Mouse (Mus musculus): ENCODE data around the gene Lrrc28.

- TF ChIP-seq CTCF (IDR thresholded peaks at IDR 0.05) (peak; percentile 11; the same call in 1 of the 2 replicates), EP300 (IDR thresholded peaks at IDR 0.05) (no peak)
Measured at GRCm38 (mm10) chr7:67525886-67526580, 119.0 kb downstream of the Lrrc28 start.
